Mouse (Mus musculus): ENCODE results near the gene Nprl3.
"Not testable (repeated sequence)": the region's sequence is repeated elsewhere in the genome, so short reads cannot be mapped to it uniquely, and the experiment has no call there.

Nprl3 gene

DNA sequence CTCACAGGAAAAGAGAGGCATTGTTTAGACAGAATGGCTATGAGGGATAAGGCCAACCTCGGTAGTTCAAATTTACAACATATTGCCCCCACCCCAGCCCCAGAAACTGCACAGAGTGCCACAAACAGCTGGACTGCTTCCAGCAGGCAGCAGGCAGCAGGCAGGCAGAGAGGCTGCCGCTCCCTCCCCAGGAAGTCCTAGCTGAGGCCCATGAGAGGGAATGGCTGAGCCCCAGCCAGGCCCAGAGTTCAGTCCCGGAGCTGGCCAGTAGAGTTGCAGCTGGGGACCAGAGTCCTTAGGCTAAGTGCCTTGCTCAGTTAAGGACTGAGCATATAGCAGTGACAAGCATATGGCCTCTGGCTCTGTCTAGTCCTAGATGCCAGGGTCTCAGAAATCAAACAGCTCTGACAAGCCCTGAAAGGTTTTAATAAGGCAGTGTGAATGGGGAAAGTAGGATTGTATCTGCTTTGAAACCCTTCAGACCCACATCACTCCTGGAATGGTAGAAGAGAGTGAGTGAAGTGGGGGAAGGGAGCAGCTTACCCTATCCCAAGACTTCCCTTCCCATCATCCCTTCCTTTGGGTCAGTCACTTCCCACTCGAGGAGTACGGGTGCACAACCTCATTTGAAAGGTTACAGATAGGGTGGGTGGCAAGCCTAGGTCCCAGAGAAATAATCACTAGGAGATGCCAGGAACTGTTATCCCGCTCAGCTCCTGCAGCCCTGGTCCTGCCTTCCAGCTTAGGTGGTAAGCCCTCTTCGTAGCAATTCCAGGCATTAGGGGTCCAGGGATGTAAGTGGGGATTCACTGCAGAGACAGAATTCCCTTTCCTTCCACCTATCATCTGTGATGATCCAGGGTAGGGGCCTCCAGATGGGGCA lies 42.0 kb downstream of the Nprl3 start:
- peak; percentile 79 for DNase-seq (ENCODE audit: low read depth)

DNA sequence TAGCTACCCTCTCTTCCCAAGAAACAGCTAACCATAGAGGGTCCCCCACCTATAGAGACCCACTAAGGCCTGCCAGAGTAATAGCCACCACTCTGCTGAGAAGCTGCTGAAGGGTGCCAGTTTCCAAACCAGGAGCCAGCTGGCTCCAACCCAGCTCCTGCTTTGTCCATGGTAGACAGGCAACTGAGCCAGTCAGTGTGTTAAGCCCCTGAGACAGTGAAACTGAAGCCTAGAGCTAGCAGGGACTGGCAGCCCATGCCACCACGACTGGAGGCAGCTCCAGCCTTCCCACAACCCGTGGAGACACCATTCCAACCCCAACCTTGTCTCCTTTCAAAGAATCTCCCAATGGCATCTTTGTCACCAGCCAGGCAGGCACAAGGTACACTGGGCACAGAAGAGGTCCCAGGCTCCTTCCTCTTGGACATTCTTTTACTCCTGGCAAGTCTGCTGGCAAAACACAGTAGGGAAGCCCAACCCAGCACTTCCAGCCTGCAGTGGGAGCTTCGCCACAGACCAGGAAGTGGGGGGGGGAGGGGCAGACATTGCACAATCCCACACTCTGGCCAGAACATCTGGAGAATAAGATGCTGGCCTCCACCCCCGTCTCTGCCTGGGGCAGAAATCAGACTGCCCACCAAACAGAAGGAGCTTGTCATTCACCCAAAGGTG lies 42.9 kb downstream of the Nprl3 start:
- DNase-seq (ENCODE audit: low read depth): peak; percentile 96

DNA sequence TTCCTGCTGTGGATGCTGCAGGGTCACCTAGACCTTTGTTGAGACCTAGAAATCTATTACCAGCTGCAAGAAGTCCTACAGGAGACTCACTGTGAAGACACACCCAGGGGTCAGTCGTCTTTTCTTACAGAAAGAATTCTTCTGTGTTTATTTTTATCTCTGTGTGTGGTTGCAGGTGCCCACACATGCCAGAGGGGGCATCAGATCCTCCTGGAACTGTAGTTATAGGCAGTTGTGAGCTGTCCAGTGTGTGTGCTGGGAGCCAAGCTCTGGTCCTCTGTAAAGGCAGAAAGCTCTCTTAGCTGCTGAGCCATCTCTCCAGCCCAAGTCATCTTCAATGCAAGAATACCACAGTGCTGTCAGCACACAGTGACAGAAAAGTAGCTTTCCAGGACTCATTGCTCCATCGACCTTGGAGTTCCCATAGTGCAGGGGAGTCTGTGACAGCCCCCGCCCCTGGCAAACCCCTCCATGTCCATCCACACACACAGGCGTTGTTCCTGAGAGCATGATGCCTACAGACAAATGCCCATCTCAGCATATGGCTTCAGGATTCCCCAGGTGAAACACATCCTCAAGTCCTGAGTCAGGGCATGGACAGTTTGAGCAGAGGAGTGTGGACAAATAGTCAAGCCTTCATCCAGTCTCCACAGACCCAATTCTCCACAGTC lies 44.1 kb downstream of the Nprl3 start:
- peak; percentile 32 for DNase-seq (ENCODE audit: low read depth)

DNA sequence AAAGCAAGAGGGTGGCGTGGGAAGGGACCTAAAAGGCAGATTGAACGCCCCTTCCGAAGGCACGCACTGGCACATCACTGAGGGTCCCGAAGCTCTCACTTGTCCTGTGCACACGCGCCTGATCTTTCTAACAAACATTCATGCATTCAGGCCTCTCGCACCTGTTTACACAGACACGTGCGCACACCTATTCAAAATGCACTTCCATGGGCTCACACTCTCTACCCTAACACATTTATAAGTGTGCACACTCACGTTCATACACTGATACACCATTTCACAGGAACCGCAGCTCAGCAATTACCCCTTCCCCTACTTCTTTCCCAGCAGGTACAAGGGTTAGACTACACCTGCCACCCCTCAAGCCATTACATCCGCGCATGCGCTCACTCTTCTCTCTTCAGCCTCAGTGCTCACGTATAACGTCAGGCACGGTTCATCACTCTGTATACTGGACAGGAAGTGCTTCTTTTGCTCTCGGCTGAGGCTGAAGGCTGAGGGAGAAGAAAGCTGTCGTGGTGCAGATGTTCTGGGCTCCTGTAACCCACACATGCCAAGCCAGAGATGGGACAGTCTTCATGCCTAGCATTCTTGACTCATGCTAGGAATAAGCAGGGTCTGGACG lies 44.8 kb downstream of the Nprl3 start:
- peak; percentile 36 for DNase-seq (ENCODE audit: low read depth)

GRCm38 (mm10) chr11:32221951-32222409 lies 45.5 kb downstream of the Nprl3 start, which contains the start of gene Rhbdf1:
TSS of gene Rhbdf1 (minus strand) at chr11:32222300.
- peak; percentile 84 for DNase-seq (ENCODE audit: low read depth)

GRCm38 (mm10) chr11:32221225-32221950 lies 46.1 kb downstream of the Nprl3 start:
- DNase-seq (ENCODE audit: low read depth): peak; percentile 83

DNA sequence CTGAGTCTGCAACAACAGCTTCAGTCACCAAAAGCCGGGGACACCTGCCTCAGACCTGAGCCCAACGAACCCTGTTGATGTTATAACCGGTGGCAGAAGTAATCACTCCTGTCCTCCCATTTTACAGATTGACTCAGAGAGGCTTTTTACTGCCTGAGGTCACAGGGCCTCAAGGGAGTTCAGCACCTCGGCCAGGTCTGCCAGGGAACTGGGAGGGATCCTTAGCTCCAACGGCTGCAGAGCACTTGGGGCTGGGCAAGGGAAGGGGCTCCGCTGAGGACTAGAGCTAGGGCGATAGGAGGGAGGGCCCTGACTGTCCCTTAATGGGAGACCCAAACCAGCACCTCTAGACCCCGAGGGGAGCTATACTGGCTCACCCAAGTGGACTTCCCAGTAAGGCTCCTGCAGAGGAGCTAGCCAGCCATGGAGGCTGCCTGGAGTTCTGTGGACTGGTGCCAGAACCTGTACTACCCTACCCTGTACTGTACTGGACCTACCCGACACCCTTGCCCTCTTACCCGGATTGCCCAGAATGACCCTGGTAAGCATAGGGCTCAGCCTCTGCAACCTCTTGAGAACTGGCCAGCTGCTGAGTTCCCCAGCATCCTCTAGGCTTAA lies 46.8 kb downstream of the Nprl3 start:
- peak; percentile 65 for DNase-seq (ENCODE audit: low read depth)

- no peak for DNase-seq (ENCODE audit: low read depth)
Measured at GRCm38 (mm10) chr11:32219287-32219686, 48.2 kb downstream of the Nprl3 start.

GRCm38 (mm10) chr11:32218501-32219050 lies 48.9 kb downstream of the Nprl3 start:
- peak; percentile 63 for DNase-seq (ENCODE audit: low read depth)

GRCm38 (mm10) chr11:32216851-32217250 lies 50.7 kb downstream of the Nprl3 start:
- DNase-seq (ENCODE audit: low read depth): peak; percentile 79

- no peak for DNase-seq (ENCODE audit: low read depth)
Measured at GRCm38 (mm10) chr11:32215372-32216162, 51.9 kb downstream of the Nprl3 start.

DNA sequence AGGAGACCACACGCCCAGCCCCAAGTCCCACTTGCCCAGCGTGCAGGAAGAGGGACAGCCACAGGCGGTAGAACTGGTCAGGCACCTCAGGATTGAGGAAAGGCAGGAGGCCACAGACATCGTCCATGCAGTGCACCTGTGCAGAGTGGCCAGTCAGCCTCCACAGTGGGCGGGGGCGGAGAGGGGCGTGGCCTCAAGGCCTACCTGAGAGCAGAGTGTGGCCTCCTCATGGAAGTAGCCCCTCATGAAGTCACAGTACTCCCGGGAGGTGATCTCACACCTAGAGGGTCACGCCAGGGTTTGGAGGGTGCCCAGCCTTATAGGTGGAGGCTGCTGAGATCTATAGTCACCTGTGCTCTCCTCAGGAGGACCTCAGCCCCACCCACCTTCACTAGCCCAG lies 56.9 kb downstream of the Nprl3 start:
- no peak for DNase-seq (ENCODE audit: low read depth)

GRCm38 (mm10) chr11:32205058-32205873 lies 62.2 kb downstream of the Nprl3 start, which contains the start of gene Snrnp25:
TSS of gene Snrnp25 (plus strand) at chr11:32205415.
- peak; percentile 98 for DNase-seq (ENCODE audit: low read depth)

- no peak for DNase-seq (ENCODE audit: low read depth)
Measured at GRCm38 (mm10) chr11:32201922-32202685, 65.4 kb downstream of the Nprl3 start.

DNA sequence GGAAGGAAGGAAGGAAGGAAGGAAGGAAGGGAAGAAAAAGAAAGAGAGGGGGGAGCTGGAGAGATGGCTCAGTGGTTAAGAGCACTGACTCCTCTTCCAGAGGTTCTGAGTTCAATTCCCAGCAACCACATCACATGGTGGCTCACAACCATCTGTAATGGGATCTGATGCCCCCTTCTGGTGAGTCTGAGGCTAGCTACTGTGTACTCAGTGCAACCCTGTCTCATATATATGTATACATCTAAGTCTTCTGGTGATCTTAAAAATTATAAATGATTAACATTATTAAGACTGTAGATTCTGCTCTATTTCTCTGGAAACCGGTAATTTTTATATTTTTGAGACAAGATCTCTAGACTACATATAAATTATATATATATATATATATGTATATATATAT lies 66.5 kb downstream of the Nprl3 start:
- not testable (repeated sequence) for DNase-seq (ENCODE audit: low read depth)

DNA sequence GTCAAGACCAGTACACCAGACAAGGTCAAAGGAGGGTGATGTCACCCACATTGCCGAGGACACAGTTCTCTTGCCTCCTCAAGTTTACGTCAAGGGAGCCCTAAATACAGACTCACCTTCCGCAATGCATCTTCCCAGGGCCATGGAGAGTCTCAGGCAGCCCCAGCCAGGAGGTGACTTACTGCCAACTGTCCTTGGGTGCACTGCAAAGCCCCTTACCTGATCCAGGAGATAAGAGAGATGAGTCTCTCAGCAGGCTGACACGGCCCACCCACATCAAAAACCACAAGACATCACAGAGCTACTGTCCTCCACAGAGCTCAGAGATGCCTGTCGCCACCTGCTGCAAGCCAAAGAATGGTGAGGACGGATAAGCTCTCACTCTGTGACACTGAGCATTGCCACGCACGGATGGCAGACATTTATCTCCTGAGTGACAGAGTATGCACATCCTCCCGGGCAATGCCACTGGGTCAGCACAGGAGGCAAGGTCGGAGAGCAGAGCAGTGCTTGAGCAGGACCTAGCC lies 67.4 kb downstream of the Nprl3 start, which contains the start of gene Il9r:
Gene Il9r, minus strand, starts transcription at position 205 of the 527 bp plus-strand sequence.
- DNase-seq (ENCODE audit: low read depth): no peak

DNA sequence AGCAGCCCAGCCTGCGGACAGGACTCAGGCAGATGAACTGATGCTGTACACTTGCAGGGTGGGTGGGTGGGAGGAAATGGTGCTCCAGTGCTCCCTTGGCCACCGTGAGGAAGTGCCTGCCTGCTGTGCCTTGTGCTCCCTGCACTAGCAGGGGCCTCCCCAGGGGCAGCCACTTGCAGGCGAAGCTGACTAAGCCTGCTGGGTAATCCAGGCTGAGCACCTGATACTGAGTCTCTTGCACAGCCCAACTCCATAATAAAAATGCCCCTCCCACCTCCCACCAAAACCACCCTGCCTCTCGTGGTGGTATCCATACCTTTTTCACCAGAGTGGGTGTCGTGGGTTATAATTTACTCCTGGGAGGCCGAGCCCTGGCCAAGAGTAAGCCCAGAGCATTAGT lies 68.3 kb downstream of the Nprl3 start:
- no peak for DNase-seq (ENCODE audit: low read depth)
